Mouse (Mus musculus) heart, postnatal 25 days (tissue): ENCODE measurements around the gene BC107364. TPM values are rescaled to one million over a fixed set of nuclear protein-coding genes. Genes with fewer than 3 reads are reported as not detected.
A peak's percentile ranks its signal among the peaks of the same experiment; 100 is the strongest.
"Not testable (repeated sequence)": the region's sequence is repeated elsewhere in the genome, so short reads cannot be mapped to it uniquely, and the experiment has no call there.

Source experiments
- DNase-seq: peaks from one replicate; pipeline ENCODE4 v3.0.0; 2022; ENCODE audit warnings: low spot score
- intact Hi-C: fragments of 180-260 bp; cut with DNase I; formaldehyde crosslinking; loops from one replicate; pipeline ENCODE4 v1.15.1; 2025
- total RNA-seq, 2 experiments: library from RNA; stranded (reverse); gene quantifications; 2 replicates each; pipeline ENCODE4 v1.2.3; 2021

BC107364 gene
- total RNA-seq = not detected

DNA sequence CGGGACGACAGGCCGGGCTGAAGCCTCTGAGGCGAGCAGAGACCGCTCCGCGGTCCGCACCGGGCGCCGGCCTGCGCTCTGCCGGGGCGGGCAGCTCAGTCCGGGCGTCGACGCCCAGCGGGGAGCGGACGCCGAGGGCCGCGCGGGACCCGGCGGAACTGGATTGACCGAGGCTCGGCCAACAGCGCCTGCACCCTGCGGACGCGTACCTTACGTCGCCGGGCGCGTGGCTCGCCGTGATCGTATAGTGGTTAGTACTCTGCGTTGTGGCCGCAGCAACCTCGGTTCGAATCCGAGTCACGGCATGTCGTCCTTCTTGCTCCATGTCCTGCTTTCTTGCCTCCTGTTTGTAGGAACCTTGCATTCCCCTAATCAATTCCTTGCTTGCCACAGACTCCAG is at the start of gene BC107364:
BC107364 (minus strand) TSS at position 45 of the 400 bp plus-strand sequence.
- DNase-seq, intact Hi-C loops: not testable (repeated sequence)

DNA sequence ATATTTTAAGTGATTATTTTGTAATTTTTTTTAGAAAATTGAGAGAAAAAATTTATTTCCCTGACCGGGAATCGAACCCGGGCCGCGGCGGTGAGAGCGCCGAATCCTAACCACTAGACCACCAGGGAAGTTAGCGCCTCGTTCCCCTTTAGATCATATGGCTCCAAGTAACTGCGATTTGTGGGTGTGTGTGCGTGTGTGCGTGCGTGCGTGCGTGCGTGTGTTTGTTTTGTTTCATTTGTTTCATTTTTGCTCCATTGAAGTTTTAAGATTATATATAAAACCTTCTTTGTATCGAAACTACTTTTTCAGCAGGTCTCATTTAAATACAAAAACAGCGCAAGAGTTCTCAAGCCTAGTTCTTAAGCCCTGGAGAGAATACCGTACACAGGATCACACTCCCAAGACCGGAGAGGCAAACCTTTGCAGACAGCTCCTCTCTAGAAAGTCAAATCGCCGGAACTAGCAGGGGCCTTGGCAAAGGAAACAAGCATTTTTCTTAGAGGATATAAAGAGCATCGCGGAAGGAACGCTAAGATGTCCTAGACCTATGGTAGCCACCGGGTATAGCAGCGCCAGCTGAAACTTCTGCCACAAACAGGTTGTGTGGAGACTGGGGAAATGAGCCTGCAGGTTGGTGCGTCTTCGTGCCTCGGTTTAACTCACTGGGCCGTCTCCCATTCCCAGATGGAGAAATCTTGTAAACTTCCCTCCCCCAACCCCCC is 49.4 kb upstream of the BC107364 start:
- intact Hi-C loops = loop anchor here (5.0 to 10.0 kb wide), 2 partner anchors 83 to 224 kb away; no protein-coding TSS in a partner anchor

DNA sequence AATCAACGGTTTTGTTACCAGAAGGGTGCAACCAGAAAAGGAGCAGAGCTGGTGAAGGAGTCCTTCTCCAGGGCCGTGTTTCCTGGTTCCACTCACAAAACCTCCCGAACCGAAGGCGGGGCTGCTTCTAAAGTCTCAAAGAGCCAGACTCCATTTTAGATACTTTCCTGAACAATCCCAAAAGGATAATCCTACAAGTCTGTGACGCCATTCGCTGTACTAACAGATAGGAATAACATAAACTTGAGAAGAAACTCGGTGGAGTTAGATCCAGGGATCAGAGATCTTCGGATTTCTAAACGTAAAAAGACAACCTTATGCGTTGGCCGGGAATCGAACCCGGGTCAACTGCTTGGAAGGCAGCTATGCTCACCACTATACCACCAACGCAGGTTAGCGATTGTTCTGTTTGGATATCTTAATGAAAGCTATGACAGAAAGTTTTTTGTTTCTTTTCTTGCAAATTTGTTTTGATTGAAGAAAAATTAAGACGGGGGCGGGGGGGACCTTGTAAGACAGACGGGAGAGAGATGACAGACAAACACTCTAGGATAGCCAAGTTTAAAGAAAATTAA is 48.7 kb upstream of the BC107364 start:
- peak; percentile 53 for DNase-seq
- intact Hi-C loops = loop anchor here (5.0 to 10.0 kb wide), 2 partner anchors 84 to 223 kb away; no protein-coding TSS in a partner anchor

More for the DNA sequence above, 49.4 kb upstream of the BC107364 start:
- DNase-seq = peak; percentile 67

DNA sequence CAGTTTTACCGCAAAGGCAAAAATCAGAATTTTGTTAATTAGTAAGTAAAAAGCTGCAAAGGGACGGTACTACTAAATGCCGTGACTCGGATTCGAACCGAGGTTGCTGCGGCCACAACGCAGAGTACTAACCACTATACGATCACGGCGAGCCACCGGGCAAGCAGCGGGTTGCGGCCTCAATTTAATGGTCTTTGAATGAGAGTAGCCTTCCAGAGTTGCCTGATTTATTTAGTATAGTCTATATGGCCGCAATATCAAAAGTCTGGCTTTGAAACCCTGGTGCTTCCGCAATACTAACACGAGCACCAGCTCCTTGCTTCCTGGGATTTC is 48.1 kb upstream of the BC107364 start:
- intact Hi-C loops = loop anchor here (5.0 to 10.0 kb wide), 2 partner anchors 85 to 223 kb away; no protein-coding TSS in a partner anchor

DNA sequence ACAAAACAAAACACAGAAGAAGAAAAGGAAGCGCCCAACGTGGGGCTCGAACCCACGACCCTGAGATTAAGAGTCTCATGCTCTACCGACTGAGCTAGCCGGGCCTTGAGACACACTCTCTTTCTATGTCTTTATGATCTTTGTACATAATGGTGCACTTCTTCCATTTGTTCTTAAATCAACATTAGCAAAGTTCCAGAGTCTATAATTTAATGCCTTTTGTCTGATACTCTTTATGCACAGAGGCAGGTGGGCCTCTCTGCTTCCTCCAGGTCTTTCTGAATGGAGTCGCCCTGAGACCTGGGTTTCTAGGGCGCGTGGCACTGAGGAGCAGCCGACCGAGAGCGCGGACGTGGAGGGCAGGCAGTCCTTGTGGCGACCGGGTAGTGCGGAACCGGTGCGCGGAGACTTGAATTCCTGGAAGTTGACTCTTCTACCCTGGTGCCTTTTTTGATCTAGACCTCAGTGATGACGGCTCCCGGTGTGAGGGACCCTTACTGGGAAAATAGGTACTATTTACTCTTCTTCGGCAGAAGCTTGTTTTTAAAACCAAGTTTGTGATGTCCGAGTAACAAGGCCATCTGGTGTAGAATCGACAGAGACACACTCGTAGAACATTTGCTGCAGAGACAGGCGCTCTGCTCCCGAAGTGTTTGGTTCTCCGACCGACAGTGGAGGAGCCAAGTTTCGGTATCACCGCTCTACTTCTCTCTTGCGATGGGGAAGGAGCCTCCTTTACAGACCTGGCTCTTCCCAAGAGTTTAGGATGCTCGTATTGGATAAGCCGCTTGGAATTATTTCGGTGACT is 47.6 kb upstream of the BC107364 start:
- intact Hi-C loops = loop anchor here (5.0 to 10.0 kb wide), 2 partner anchors 85 to 222 kb away; no protein-coding TSS in a partner anchor
- peak; percentile 42 for DNase-seq

More for the DNA sequence above, 48.1 kb upstream of the BC107364 start:
- DNase-seq = peak; percentile 86

DNA sequence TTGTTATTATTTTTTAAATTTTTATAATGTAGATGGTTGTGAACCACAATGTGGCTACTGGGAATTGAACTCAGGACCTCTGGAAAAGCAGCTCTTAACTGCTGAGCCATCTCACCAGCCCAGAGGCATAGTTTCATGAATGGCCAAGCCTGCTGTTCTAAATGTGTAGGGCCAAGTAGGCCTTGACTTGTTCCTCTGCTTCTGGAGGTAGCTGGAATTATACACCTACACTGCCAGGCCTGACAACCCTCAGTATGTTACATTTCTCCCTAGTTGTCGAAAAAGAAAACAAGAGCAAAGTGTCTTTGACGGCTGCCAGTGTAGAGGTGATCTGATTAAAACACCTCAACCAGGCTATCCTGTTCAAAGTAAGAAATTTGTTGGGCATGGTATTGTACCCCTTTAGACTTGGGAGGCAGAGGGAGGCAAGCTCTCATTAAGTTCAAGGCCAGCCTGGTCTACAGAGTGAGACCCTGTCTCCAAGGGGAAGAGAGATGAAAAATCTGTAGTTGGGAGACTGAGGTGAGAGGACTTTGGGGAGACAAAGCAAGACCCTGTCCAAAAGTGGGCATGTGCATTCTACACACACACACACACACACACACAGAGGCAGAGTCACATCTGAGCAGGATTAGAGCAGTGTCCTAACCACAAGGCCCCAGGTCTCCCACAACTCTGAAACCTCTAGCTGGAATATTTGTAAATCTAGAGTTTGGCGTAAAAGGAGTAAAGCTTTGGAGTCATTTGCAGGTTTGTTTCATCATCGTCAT is 46.6 kb upstream of the BC107364 start:
- no peak for DNase-seq
- intact Hi-C loops = no loop called here

DNA sequence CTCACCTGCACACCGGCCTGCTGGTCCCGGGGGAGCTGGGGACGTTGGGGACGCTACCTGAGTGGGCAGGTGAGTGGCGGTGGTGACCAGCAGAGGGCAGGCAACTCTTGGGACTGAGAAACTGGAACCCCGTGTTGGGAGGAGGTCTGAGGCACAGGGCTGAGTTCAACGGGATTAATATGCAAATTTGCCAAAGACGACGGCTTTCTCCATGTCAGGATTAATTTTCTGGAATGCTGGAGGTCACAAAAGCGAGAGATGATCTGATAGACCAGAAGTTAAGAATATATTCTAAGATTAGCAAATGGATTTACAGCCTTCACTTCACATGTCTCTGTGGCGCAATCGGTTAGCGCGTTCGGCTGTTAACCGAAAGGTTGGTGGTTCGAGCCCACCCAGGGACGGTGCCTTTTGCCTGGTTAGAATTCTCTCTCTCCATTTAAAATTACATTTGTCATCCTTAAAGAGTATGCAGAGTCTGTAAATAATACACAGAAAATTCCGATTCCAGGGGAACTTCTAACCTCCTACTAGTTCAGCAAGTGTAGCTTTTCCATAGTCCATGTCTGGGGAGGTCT is 45.4 kb upstream of the BC107364 start:
- peak; percentile 28 for DNase-seq
- intact Hi-C loops = no loop called here

DNA sequence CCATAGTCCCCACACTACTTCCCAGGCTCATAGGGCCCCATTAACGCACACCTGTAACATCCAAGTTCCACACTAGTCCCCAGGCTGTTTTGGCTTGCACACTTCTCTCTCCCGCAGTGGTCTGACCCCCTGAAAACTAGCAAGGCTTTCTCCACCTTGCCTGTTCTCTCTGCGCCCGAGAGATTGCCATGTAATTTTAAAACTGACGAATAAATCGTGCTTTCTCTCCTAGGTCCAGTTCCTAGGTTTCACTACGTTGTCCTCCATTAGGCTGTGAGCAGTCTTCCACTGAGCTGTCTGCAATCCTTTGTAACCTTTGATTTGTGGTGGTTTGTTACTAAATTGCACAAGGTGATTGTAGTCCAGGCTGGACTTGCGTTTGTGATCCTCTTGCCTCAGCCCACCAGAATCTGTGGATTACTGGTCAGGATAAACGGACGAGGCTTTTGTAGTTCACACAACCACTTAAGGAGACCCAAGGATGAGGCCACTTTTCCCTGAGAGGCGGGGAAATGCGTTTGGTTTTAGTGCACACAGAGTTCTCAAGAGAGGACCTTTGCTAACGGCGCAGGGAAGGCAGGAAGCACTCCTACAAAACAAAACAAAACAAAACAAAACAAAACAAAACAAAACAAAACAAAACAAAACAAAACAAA is 44.6 kb upstream of the BC107364 start:
- intact Hi-C loops, DNase-seq: not testable (repeated sequence)

DNA sequence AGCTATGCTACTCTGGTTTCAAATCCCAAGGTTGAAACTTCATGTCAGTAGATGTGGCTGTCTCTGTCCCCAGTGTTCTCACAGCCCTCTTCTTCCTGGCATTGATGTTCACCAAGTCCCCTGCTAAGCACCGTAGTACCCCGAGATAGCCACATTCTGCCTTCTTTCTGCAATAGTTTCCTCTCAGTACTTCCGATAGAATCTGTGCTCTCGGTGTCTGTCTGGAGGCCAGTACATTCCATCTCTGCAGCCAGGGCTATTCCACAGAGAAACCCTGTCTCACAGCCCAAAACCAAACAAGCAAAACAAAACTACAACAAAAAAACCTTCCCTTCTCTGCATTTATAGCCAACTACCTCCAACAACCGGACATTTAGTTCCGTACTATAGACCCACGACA is 44.1 kb upstream of the BC107364 start:
- intact Hi-C loops = no loop called here
- DNase-seq = no peak

DNA sequence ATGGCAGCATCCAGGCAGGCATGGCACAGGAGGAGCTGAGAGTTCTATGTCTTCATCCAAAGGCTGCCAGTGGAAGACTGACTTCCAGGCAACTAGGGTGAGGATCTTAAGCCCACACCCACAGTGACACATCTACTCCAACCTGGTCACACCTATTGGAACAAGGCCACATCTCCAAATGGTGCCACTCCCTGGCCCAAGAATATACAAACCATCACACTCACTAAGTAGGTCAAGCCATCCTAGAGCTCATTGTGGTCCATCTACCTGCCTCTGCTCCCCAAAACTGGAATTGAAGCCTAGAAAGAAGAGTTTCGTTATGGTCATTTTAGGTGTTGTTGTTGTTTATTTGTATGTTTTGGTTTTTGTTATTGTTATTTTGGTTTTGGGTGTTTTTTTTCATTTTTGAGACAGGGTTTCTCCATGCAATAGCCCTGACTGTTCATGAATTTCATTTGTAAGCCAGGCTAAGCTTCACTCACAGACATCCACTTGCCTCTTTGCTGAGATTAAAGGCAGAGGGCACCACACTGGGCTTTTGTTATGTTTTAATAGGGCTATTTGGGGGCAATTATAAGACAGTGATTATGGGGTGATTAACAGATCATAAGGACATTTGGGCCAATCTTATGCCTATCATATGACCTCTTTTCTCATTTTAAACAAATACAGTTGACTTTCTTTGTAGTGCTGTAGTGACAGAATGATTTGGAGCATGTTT is 43.5 kb upstream of the BC107364 start:
- intact Hi-C loops = no loop called here

DNA sequence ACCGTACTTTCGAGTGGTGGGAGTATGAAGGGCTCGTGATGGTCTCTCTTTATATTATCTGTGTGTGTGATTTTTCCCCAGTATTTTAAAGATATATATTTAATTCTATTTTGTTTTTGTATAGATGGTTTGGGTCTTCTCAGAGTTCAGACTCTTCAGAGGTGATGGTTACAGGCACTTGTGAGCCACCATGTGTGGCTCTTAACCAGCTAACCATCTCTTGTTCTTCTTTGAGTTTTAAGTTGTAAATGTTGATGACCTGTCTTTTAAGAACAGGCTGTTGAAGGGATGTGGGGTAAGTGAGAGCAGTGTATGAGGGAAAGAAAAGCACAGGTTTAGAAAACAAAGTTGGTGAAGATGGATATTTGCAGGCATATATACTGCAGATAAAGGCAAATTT is 42.8 kb upstream of the BC107364 start:
- intact Hi-C loops = no loop called here
- DNase-seq = no peak

More for the DNA sequence above, 43.5 kb upstream of the BC107364 start:
- no peak for DNase-seq

DNA sequence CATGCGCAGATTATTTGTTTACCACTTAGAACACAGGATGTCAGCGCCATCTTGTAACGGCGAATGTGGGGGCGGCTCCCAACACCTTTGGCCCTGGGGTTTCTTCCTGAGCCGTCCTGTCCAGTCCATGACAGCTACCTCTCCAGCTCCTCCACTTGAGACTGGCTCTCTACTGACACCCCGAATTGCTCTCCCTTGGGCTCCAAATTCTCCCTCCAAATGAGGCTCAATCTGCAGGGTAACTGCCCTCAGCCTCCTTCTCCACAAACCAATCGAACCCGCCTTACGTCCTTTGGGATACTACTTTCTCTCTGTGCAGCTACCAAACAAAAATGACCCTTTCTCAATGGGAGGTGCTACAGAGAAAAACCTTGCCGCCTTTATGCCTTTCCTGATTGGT is 42.4 kb upstream of the BC107364 start:
- DNase-seq, intact Hi-C loops: not testable (repeated sequence)

DNA sequence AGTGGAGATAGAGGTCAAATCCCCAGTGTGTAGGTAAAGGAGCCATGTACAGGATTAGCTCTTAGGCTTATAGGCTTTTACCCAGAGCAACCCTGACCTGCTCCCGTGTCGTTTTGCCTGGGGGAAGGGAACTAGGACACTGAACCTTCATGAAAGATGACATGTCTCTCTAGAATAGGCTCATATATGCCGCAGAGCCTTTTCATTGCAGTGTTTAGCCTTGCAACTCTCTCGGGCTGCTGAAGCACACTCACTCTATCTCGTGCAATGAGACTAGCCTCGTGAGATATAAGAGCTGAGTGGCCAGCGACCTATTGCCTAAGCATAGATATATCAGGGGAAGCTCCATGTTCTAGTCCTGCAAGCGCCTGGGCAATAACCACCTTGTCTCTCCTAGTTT is 37.5 kb upstream of the BC107364 start:
- intact Hi-C loops, DNase-seq: not testable (repeated sequence)

DNA sequence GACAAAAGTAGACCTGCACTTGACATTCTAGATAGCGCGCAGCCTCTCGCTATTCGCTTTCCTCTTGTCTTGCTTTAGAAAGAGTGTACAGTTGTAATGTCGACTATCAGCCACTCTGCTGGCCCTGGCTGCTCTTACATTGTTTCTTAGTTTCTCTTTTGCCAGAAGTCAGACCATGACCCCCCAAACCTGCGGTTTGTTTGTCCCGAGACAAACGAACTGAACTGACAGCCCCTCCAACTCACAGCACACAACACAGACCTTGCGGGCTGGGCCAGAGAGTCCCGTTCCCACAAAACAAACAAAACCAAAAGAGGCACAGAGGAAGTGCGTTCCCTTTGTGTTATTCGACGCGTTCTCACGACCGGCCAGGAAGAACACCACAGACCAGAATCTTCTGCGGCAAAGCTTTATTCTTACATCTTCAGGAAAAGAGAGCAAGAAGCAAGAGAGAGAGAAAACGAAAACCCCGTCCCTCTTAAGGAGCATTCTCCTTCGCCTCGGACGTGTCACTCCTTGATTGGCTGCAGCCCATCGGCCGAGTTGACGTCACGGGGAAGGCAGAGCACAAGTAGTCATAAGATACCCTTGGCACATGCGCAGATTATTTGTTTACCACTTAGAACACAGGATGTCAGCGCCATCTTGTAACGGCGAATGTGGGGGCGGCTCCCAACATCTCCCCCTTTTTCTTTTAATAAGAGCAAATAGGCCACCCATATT is 37.0 kb upstream of the BC107364 start:
- DNase-seq, intact Hi-C loops: not testable (repeated sequence)

DNA sequence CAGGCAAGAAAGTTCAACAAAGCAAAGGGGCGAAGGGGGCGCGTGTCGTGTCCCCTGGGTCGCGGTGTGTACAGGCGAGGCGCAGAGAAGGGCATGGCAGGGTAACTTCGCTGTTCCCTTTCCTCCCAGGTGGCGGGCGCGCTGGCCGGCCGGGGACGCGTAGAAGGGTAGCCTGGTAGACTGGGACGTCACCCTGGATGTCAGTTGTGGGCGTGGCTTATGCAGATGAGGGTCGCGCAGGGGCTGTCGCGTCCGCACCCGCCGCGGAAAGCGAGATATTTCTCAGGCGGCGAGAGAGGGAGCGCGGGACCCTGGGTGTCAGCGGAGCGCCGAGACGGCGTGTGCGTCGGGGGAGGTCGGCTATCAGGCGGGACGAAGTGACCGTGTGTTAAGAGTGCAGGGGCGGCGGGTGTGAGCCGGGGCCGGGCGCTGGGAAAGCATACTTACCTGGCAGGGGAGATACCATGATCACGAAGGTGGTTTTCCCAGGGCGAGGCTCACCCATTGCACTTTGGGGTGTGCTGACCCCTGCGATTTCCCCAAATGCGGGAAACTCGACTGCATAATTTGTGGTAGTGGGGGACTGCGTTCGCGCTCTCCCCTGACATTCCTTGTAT is 36.3 kb upstream of the BC107364 start:
- DNase-seq, intact Hi-C loops: not testable (repeated sequence)

DNA sequence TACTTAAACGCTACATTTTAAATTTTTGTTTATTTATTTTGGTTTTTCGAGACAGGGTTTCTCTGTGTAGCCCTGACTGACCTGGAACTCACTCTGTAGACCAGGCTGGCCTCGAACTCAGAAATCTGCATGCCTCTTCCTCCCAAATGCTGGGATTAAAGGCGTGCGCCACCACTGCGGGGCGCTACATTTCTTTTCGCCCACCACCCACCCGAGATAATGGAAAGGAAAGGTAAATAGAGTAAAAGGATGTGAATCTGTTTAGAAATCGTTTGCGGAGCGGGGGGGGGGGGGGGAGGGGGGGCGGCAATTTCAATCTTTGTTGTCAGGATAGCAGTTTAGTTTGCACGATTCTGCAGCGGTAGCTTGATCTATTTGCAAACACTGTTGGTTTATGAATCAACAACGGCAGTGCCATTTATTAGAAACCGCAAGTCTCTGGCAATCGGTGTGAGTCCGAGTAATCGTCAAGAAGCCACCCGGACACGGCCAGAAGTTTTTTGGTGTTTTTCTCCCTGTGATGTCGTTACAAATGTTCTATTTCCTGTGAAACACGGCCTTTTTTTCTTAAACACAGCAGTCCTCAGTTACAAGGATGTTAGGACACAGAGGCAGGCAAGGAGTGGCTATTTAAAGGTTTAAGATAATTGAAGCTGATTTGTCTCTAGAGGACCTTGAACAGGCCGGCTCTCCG is 35.6 kb upstream of the BC107364 start:
- intact Hi-C loops = no loop called here
- no peak for DNase-seq
